Mouse (Mus musculus): ENCODE measurements around the gene Hoxa10.

- TF ChIP-seq CTCF (IDR thresholded peaks at IDR 0.05; ENCODE audit: low read depth) = no peak
- no peak for TF ChIP-seq EP300 (IDR thresholded peaks at IDR 0.05; ENCODE audit: low read depth)
Measured at GRCm38 (mm10) chr6:52229558-52230416, 10.9 kb downstream of the Hoxa10 start.

Data from heart, postnatal 0 days (tissue).